Mouse (Mus musculus) adipocyte (in vitro differentiated cells): ENCODE results near the gene Vwa8.
A peak's percentile ranks its signal among the peaks of the same experiment; 100 is the strongest.
"Not testable (repeated sequence)": the region's sequence is repeated elsewhere in the genome, so short reads cannot be mapped to it uniquely, and the experiment has no call there.

ENCODE experiments used
- DNase-seq: peaks from one replicate; pipeline ENCODE4 v3.0.0-alpha.2; 2016; ENCODE audit warnings: low spot score

The Vwa8 gene

GRCm38 (mm10) chr14:78885915-78886534 is 37.2 kb downstream of the Vwa8 start:
- no peak for DNase-seq

- DNase-seq: peak; percentile 81
Measured at GRCm38 (mm10) chr14:78886566-78887234, 37.8 kb downstream of the Vwa8 start.

GRCm38 (mm10) chr14:78887494-78887893 is 38.6 kb downstream of the Vwa8 start:
- not testable (repeated sequence) for DNase-seq

- DNase-seq: no peak
Measured at GRCm38 (mm10) chr14:78895496-78895895, 46.6 kb downstream of the Vwa8 start.

GRCm38 (mm10) chr14:78896252-78896651 is 47.4 kb downstream of the Vwa8 start:
- peak; percentile 87 for DNase-seq

- peak; percentile 35 for DNase-seq
Measured at GRCm38 (mm10) chr14:78900770-78901169, 51.9 kb downstream of the Vwa8 start.

GRCm38 (mm10) chr14:78908205-78908863 is 59.5 kb downstream of the Vwa8 start:
- DNase-seq: no peak

- DNase-seq: no peak
Measured at GRCm38 (mm10) chr14:78912076-78912475, 63.2 kb downstream of the Vwa8 start.

GRCm38 (mm10) chr14:78914180-78914579 is 65.3 kb downstream of the Vwa8 start:
- no peak for DNase-seq

GRCm38 (mm10) chr14:78916691-78917090 is 67.8 kb downstream of the Vwa8 start:
- peak; percentile 21 for DNase-seq

GRCm38 (mm10) chr14:78921219-78921618 is 72.4 kb downstream of the Vwa8 start:
- DNase-seq: peak; percentile 37

GRCm38 (mm10) chr14:78923631-78924030 is 74.8 kb downstream of the Vwa8 start:
- no peak for DNase-seq

- DNase-seq: no peak
Measured at GRCm38 (mm10) chr14:78924755-78925537, 76.1 kb downstream of the Vwa8 start.

GRCm38 (mm10) chr14:78932094-78932493 is 83.2 kb downstream of the Vwa8 start:
- DNase-seq: no peak

- DNase-seq: no peak
Measured at GRCm38 (mm10) chr14:78933399-78933798, 84.5 kb downstream of the Vwa8 start.

- no peak for DNase-seq
Measured at GRCm38 (mm10) chr14:78934596-78934995, 85.7 kb downstream of the Vwa8 start.

- DNase-seq: no peak
Measured at GRCm38 (mm10) chr14:78935796-78936195, 86.9 kb downstream of the Vwa8 start.

- DNase-seq: no peak
Measured at GRCm38 (mm10) chr14:78941741-78942475, 93.1 kb downstream of the Vwa8 start.

GRCm38 (mm10) chr14:78955745-78956144 is 106.9 kb downstream of the Vwa8 start:
- no peak for DNase-seq

GRCm38 (mm10) chr14:78970621-78971020 is 121.8 kb downstream of the Vwa8 start:
- DNase-seq: no peak

- no peak for DNase-seq
Measured at GRCm38 (mm10) chr14:78972424-78972823, 123.6 kb downstream of the Vwa8 start.

- no peak for DNase-seq
Measured at GRCm38 (mm10) chr14:78983104-78983503, 134.3 kb downstream of the Vwa8 start.
